Mouse (Mus musculus) kidney, embryonic 15.5 days (tissue): ENCODE measurements around the gene Pard3. TPM values are rescaled to one million over a fixed set of nuclear protein-coding genes. Genes with fewer than 3 reads are reported as not detected.
A peak's percentile ranks its signal among the peaks of the same experiment; 100 is the strongest.

Experiments used
- ATAC-seq: fragments of 200-750 bp; cut with Nextera tagmentation; replicated peaks from 2 replicates; pipeline ENCODE4 v1.8.0; 2017; ENCODE audit warnings: moderate TSS enrichment; ENCODE audit not compliant: low FRiP score
- H3K27ac ChIP-seq: fragments of 300-500 bp; sonication (generic); 2 replicates; pipeline ENCODE4 v1.5.1; 2015; ENCODE audit warnings: mild to moderate bottlenecking, inconsistent platforms
- H3K27me3 ChIP-seq: fragments of 300-500 bp; sonication (generic); 2 replicates; pipeline ENCODE4 v1.6.1; 2015; ENCODE audit warnings: inconsistent platforms
- H3K36me3 ChIP-seq: fragments of 300-500 bp; sonication (generic); 2 replicates; pipeline ENCODE4 v1.6.1; 2015; ENCODE audit warnings: inconsistent platforms
- H3K4me1 ChIP-seq: fragments of 300-500 bp; sonication (generic); 2 replicates; pipeline ENCODE4 v1.6.1; 2015; ENCODE audit warnings: inconsistent platforms
- H3K4me2 ChIP-seq: fragments of 300-500 bp; sonication (generic); 2 replicates; pipeline ENCODE4 v1.6.1; 2015; ENCODE audit warnings: moderate library complexity, mild to moderate bottlenecking, inconsistent platforms
- H3K4me3 ChIP-seq: fragments of 300-500 bp; sonication (generic); replicated peaks from 2 replicates; pipeline ENCODE4 v1.5.1; 2015; ENCODE audit warnings: mild to moderate bottlenecking, inconsistent platforms
- H3K9ac ChIP-seq: fragments of 300-500 bp; sonication (generic); 2 replicates; pipeline ENCODE4 v1.6.1; 2015; ENCODE audit warnings: mild to moderate bottlenecking, inconsistent platforms
- H3K9me3 ChIP-seq: fragments of 300-500 bp; sonication (generic); replicated peaks from 2 replicates; pipeline ENCODE4 v1.6.1; 2016; ENCODE audit warnings: inconsistent platforms
- WGBS: fragments of 180-500 bp; shearing (Covaris S2); methylation state at CpG from one replicate; pipeline ENCODE4 v1.1.7; 2015; ENCODE audit warnings: mixed read lengths; 5-methylcytosine and 5-hydroxymethylcytosine counted together
- polyA plus RNA-seq: library from polyadenylated mRNA; unstranded; fragments of >200 nt; fragmentation: Nextera tagmentation; extraction: Ambion mirVana; gene quantifications from 2 replicates; pipeline ENCODE4 v1.2.1, GENCODE M21; 2015

The Pard3 gene
- polyA plus RNA-seq, 1 experiment from 2014 or later: 27.5 TPM

DNA sequence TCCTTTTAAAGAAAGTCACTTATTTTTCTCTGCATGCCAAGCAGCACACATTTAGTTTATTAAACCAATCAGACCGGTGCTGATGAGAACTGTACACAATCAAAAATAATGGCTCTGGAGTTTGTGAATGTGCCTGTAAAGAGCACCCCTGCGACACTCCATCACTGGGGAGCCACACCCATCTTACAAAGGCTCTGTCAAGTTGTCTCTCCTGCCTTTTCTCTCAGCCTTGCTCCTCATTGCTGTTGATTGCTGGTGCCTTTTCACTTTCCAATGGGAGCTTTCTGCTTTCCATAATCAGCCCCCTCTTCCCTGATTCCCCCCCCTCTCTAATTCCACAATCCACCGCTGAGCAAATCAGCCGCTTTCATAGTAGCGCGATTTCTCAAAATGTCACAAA, 388.7 kb downstream of the Pard3 start:
- no peak overlapping the region for H3K4me3 ChIP-seq

DNA sequence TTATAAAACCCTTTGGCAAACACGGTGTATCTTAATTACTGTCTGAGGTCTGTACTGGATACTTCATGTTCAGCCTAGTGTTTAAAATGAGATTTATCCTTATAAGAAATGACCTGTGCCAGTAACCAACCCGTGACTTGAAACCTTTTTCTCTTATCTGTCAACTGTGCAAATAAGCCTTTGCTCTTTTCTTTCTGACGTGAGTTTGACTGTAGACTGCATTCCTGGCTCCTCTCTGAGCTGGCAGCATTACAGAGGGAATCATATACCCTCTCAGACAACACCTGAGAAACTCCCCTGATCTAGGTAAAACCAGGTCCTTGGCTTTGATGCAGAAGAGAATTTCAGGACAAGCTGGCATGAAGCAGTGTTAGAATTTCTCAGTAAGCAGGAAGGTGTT, 394.2 kb downstream of the Pard3 start:
- Histone ChIP-seq H3K4me3 (no peak overlapping the region), H3K27me3 (no peaks in the 10 kb centered on the region), H3K9me3 (no peaks in the 10 kb centered on the region), H3K4me1 (no peaks in the 10 kb centered on the region), H3K4me2 (no peak overlapping the region), H3K36me3 (peaks cover 11% of the 10 kb centered on the region), H3K27ac (no peak overlapping the region), H3K9ac (no peak overlapping the region)
- no peak for ATAC-seq
- 68% methylated on average over 3 of the region's 3 CpGs for WGBS

More for the DNA sequence above, 388.7 kb downstream of the Pard3 start:
- Histone ChIP-seq H3K4me1 (no peaks in the 10 kb centered on the region), H3K9me3 (no peaks in the 10 kb centered on the region), H3K27me3 (no peaks in the 10 kb centered on the region), H3K27ac (no peak overlapping the region), H3K4me2 (no peak overlapping the region), H3K36me3 (0 out of 2 replicates have a peak, but pooled peaks cover 6% of the 10 kb centered on the region), H3K9ac (no peak overlapping the region)
- ATAC-seq: no peak
- WGBS: 92% methylated on average over 6 of the region's 6 CpGs

DNA sequence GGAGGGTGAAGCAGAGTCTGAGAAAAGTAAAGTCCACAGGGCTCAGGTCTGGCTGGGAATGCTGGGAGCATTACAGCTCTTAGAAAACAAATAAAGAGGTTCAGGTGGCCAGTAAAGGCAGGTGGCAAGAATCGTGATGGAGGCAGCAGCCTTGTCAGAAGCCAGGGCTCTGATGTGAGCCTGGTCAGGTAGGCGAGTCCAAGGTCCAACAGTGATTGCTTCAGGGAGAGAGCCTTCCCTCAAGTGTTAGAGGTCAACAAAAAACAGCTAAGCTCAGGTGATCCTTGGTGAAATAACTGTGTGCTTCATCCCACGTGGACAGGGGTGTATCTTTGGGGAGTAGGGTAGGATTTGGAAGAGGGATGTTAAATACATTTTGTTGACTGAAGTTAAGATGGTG, 397.5 kb downstream of the Pard3 start:
- H3K27ac ChIP-seq: no peak overlapping the region
- H3K4me3 ChIP-seq: no peak overlapping the region
- no peaks in the 10 kb centered on the region for H3K4me1 ChIP-seq
- H3K27me3 ChIP-seq: no peaks in the 10 kb centered on the region
- H3K4me2 ChIP-seq: no peak overlapping the region
- no peaks in the 10 kb centered on the region for H3K9me3 ChIP-seq
- ATAC-seq: no peak
- H3K36me3 ChIP-seq: peaks cover 5% of the 10 kb centered on the region
- WGBS: 80% methylated on average over 3 of the region's 3 CpGs
- H3K9ac ChIP-seq: no peak overlapping the region

DNA sequence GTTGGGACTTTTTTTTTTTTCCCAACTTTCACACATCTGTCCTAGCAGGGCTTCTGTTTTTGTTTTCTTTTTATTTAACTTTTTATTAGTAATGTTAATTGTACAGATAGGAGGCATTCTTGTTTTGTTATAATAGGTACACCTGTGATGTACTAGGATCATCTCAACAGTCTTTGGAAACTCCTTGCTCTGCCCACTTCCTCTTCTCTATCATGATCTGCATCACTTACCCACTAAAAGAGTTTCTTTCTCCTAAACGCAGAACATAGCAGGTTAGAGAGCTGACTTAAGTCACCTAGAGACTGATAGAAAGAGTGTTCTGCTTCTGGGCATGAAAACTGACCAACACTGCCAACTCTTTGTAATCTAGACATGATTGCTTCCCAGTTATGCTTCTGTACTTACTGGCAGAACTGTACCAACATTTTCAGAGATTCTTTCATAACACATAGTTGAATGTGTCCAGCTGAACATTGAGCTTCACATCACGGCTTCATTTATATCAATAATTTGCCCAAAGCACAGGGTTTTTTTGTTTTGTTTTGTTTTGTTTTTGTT, 398.8 kb downstream of the Pard3 start:
- no peaks in the 10 kb centered on the region for H3K27me3 ChIP-seq
- H3K9me3 ChIP-seq: no peaks in the 10 kb centered on the region
- H3K27ac ChIP-seq: no peak overlapping the region
- 79% methylated on average over 2 of the region's 2 CpGs for WGBS
- no peaks in the 10 kb centered on the region for H3K4me1 ChIP-seq
- H3K9ac ChIP-seq: no peak overlapping the region
- ATAC-seq: no peak
- H3K36me3 ChIP-seq: peaks cover 5% of the 10 kb centered on the region
- no peak overlapping the region for H3K4me3 ChIP-seq
- H3K4me2 ChIP-seq: no peak overlapping the region

DNA sequence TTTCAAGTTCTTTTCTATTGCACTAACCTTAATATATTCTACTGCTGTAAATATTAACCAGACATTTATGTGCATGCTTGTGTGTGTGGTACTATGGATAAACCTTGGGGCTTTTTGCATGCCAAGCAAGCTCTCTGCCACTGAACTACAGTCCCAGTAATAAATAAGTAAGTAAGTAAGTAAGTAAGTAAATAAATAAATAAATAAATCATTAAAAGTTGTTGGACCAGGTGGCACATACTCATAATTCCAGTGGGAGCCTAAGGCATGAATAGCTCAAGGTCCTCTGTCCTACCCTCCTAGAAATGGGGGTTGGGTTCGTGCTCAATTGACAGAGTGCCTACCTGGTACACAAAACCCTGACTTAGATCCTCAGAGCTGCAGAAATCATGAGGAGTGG, 400.6 kb downstream of the Pard3 start:
- 80% methylated on average over 1 of the region's 1 CpGs for WGBS
- H3K4me3 ChIP-seq: no peak overlapping the region

DNA sequence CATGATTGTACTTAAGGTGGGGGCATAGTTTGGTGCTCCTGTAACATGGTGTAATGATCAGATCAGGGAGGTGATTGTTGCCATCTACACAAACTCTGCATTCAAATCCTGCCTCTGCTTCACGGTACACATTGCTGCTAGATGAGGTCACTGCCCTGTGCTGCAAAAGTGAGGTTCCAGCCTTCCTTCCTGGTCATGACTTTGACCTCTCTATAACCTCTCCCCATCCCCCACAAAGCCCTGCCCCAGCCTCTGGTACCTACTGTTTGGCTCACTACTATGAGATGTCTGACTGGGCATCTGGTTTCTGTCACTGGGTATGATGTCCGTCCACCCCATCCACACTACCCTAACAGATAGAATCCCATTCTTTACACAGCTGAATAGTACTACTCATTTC, 408.5 kb downstream of the Pard3 start:
- Histone ChIP-seq H3K27me3 (no peaks in the 10 kb centered on the region), H3K27ac (no peak overlapping the region), H3K4me3 (no peak overlapping the region), H3K4me1 (0 out of 2 replicates have a peak, but pooled peaks cover 2% of the 10 kb centered on the region), H3K9ac (no peak overlapping the region), H3K4me2 (no peak overlapping the region), H3K9me3 (no peaks in the 10 kb centered on the region), H3K36me3 (peaks cover 15% of the 10 kb centered on the region)
- ATAC-seq: no peak
- 67% methylated on average over 2 of the region's 2 CpGs for WGBS

More for the DNA sequence above, 400.6 kb downstream of the Pard3 start:
- Histone ChIP-seq H3K4me2 (no peak overlapping the region), H3K27me3 (no peaks in the 10 kb centered on the region), H3K36me3 (peaks cover 5% of the 10 kb centered on the region), H3K9ac (no peak overlapping the region), H3K4me1 (no peaks in the 10 kb centered on the region), H3K9me3 (no peaks in the 10 kb centered on the region), H3K27ac (peak overlapping the region; percentile 69)
- peak; percentile 64 for ATAC-seq

DNA sequence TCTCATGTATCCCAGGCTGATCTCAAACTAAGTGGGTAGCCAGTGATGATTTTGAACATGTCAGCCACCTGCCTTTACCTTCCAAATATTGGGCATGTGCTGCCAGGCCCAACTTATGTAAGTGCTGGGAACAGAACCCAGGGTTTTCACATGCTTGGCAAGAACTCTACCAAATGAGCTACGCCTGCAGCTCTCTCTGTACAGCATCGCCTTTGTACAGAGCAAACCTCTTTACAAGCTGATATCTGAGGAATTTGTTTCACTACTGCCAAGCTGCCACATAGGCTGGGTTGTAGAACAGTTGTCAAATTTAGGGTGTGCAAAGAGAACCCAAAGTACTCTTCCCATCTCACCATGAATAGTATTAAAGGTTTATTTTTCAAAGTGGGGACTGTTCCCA, 416.3 kb downstream of the Pard3 start:
- H3K4me3 ChIP-seq: no peak overlapping the region
- H3K9ac ChIP-seq: no peak overlapping the region
- no peak overlapping the region for H3K4me2 ChIP-seq
- no peak for ATAC-seq
- 85% methylated on average over 2 of the region's 2 CpGs for WGBS
- no peaks in the 10 kb centered on the region for H3K4me1 ChIP-seq
- H3K27ac ChIP-seq: no peak overlapping the region
- no peaks in the 10 kb centered on the region for H3K9me3 ChIP-seq
- peaks cover 10% of the 10 kb centered on the region; the same call in 1 of the 2 replicates for H3K36me3 ChIP-seq
- no peaks in the 10 kb centered on the region for H3K27me3 ChIP-seq

DNA sequence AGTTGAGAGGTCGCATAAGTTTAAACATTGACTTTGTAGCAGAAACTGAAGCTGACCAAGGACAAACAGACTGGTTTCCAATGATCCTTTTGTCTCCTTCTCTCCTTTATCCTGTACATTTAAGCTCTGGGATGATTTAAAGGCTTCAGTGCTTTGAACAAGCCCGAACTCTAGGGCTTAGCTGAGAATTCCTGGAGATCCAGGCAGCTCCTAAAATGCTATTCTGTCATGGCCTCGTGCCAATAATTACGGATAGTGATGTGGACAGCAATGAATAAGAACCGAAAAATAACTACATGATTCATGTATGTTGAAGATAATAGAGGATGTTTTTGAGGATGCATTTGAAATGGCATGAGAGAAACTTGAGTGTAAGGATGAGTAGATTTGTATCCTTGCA, 421.9 kb downstream of the Pard3 start:
- H3K9ac ChIP-seq: no peak overlapping the region
- H3K27ac ChIP-seq: no peak overlapping the region
- 57% methylated on average over 5 of the region's 5 CpGs for WGBS
- ATAC-seq: no peak
- no peaks in the 10 kb centered on the region for H3K27me3 ChIP-seq
- no peaks in the 10 kb centered on the region for H3K36me3 ChIP-seq
- peaks cover 8% of the 10 kb centered on the region; the same call in 1 of the 2 replicates for H3K4me1 ChIP-seq
- no peaks in the 10 kb centered on the region for H3K9me3 ChIP-seq
- no peak overlapping the region for H3K4me3 ChIP-seq
- no peak overlapping the region for H3K4me2 ChIP-seq

DNA sequence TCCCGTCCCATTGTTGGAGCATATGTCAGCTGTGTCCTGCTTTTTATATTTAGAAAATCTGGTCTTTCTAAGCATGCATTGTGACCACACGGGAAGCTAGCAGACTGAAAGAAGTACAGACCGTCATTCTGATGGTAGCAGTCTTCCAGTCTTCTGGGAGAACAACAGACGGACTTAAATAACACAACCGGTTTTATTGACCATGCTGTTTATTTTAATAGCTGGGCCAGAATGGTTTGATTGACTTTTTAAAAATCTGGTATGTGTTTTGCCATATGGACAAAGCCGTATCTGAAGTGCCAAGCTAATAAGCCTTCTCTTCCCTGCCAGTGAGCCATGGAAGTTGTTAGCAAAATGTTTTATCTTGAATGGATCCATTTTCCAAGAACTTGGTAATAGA, 428.3 kb downstream of the Pard3 start:
- WGBS: 70% methylated on average over 6 of the region's 6 CpGs
- ATAC-seq: no peak
- Histone ChIP-seq H3K4me3 (no peak overlapping the region), H3K9me3 (no peaks in the 10 kb centered on the region), H3K36me3 (no peaks in the 10 kb centered on the region), H3K4me1 (peaks cover 8% of the 10 kb centered on the region; the same call in 1 of the 2 replicates), H3K27me3 (no peaks in the 10 kb centered on the region), H3K27ac (no peak overlapping the region), H3K4me2 (no peak overlapping the region), H3K9ac (no peak overlapping the region)

DNA sequence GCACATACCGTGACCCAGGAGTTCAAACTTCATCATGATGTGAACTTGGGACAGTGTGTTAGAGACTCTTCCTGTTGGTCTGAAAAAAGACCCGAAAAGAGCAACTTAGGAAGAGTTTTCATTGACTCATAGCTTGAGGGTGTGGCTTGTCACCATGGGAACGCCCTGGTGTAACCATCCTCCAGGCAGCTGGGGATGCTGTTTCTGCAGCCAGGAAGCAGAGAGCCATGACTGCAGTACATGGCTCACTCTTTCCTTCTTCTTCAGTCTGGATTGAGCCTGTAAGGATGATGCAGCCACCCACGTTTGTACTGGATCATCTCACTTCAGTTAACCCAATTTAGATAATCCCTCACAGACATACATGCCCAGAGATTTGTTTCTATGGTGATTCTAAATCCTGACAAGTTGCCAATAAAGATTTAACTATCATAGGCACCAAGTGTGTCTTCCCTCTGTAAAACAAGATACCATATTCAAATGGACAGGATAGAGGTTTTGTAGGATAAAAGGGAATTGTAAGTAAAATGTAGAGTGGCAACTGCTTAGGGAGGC, 431.6 kb downstream of the Pard3 start:
- WGBS: 75% methylated on average over 4 of the region's 4 CpGs
- no peak overlapping the region for H3K4me2 ChIP-seq
- no peak overlapping the region for H3K27ac ChIP-seq
- H3K27me3 ChIP-seq: no peaks in the 10 kb centered on the region
- H3K36me3 ChIP-seq: no peaks in the 10 kb centered on the region
- H3K4me1 ChIP-seq: peaks cover 20% of the 10 kb centered on the region
- H3K4me3 ChIP-seq: no peak overlapping the region
- no peaks in the 10 kb centered on the region for H3K9me3 ChIP-seq
- H3K9ac ChIP-seq: no peak overlapping the region
- no peak for ATAC-seq

DNA sequence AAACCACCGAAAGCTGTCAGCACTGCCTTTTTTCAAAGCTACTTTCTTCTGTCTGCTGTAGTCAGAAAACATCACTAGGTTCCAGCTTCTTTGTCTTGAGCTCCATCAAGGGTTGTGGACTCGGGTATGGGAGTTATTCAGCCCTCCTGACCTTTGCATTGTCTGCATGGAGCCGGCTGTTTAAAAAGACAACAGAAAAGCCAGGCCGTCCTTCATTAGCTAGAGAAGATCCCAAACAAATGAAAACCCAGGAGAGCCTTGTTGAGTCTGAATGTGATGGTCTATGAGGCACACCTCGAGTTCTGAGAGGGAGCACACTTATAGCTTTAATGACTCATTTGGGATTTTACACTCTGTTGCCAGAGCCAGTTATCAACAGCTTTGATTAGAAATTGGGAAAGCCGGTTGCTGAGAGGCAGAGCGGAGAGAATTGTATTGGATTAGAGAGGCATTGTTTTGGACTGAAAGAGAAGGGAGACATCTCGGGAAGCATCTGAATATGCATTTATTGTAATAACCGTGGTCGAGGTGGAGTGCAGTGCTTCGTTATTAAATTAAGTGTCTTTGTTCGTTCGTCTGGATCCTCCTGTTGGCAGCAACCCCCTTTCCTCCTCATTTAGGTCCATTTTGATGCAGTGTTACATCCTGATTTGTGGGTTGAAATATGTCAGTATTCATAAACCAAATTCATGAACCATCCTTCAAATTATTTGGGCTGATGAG, 435.5 kb downstream of the Pard3 start:
- no peaks in the 10 kb centered on the region for H3K9me3 ChIP-seq
- no peak overlapping the region for H3K4me3 ChIP-seq
- H3K9ac ChIP-seq: no peak overlapping the region
- no peak for ATAC-seq
- 63% methylated on average over 13 of the region's 13 CpGs for WGBS
- H3K4me2 ChIP-seq: no peak overlapping the region
- H3K36me3 ChIP-seq: peaks cover under 1% of the 10 kb centered on the region; the same call in 1 of the 2 replicates
- H3K27me3 ChIP-seq: no peaks in the 10 kb centered on the region
- peaks cover 22% of the 10 kb centered on the region for H3K4me1 ChIP-seq
- H3K27ac ChIP-seq: no peak overlapping the region

DNA sequence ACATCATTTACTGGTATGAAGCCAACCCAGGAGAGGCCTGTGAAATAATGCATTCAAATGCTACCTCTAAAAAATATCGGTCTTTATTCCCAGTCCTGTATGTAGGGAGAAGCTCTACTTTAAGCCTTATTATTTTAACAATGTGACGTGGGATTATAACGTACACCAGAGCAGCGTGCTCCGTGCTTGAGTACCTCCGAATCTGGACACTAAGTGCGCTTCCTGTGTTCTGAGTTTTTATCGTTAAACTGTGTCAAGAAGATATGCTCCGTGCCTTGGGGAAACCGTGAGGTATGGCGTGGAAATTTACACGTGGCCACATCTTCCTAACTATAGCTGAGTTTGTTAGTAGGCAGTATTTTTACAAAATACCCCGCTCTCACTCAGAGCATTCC, 436.0 kb downstream of the Pard3 start:
- Histone ChIP-seq H3K27me3 (no peaks in the 10 kb centered on the region), H3K4me3 (peak overlapping the region; percentile 8; the same call in 1 of the 2 replicates), H3K4me2 (0 out of 2 replicates have a peak overlapping the region, but pooled peaks have one; percentile 29), H3K9ac (no peak overlapping the region), H3K36me3 (peaks cover 3% of the 10 kb centered on the region; the same call in 1 of the 2 replicates), H3K27ac (0 out of 2 replicates have a peak overlapping the region, but pooled peaks have one; percentile 14), H3K4me1 (peaks cover 22% of the 10 kb centered on the region), H3K9me3 (no peaks in the 10 kb centered on the region)
- ATAC-seq: no peak
- 63% methylated on average over 13 of the region's 13 CpGs for WGBS
